Mouse (Mus musculus): ENCODE results near the gene Hccs. TPM values are rescaled to one million over a fixed set of nuclear protein-coding genes. Genes with fewer than 3 reads are reported as not detected.

Hccs gene
- polyA plus RNA-seq, 1 experiment from 2014 or later, result 30.9 TPM

- 60% methylated on average over 26 of the region's 26 CpGs for WGBS
- H3K4me1 ChIP-seq, result no peaks in the 10 kb centered on the region
- no peaks in the 10 kb centered on the region for H3K36me3 ChIP-seq
- H3K4me2 ChIP-seq (replicated peaks), result no peak overlapping the region
- H3K9me3 ChIP-seq (replicated peaks), result no peaks in the 10 kb centered on the region
- ATAC-seq (ENCODE audit: insufficient number of reproducible peaks, low FRiP score, low TSS enrichment, low read depth), result no peak
- no peak overlapping the region for H3K4me3 ChIP-seq (replicated peaks)
- H3K9ac ChIP-seq, result no peak overlapping the region
- no peaks in the 10 kb centered on the region for H3K27me3 ChIP-seq
- no peak overlapping the region for H3K27ac ChIP-seq (replicated peaks)
These were observed 17.7 kb downstream of the Hccs start for GRCm38 (mm10) chrX:169302271-169303045.

- Histone ChIP-seq H3K4me3 (replicated peaks) (no peak overlapping the region), H3K27me3 (no peaks in the 10 kb centered on the region), H3K4me2 (replicated peaks) (no peak overlapping the region), H3K36me3 (no peaks in the 10 kb centered on the region), H3K27ac (replicated peaks) (no peak overlapping the region), H3K4me1 (no peaks in the 10 kb centered on the region), H3K9me3 (replicated peaks) (no peaks in the 10 kb centered on the region), H3K9ac (no peak overlapping the region)
- 59% methylated on average over 4 of the region's 4 CpGs for WGBS
- ATAC-seq (ENCODE audit: insufficient number of reproducible peaks, low FRiP score, low TSS enrichment, low read depth), result no peak
These were observed 20.6 kb downstream of the Hccs start for GRCm38 (mm10) chrX:169299579-169299978.

GRCm38 (mm10) chrX:169263433-169264172 is 56.6 kb downstream of the Hccs start:
- Histone ChIP-seq H3K9me3 (replicated peaks) (no peaks in the 10 kb centered on the region), H3K36me3 (no peaks in the 10 kb centered on the region), H3K27me3 (no peaks in the 10 kb centered on the region), H3K4me1 (no peaks in the 10 kb centered on the region), H3K9ac (no peak overlapping the region), H3K27ac (replicated peaks) (no peak overlapping the region), H3K4me3 (replicated peaks) (no peak overlapping the region), H3K4me2 (replicated peaks) (no peak overlapping the region)
- 58% methylated on average over 8 of the region's 8 CpGs for whole genome bisulfite sequencing
- no peak for ATAC-seq (ENCODE audit: insufficient number of reproducible peaks, low FRiP score, low TSS enrichment, low read depth)

- ATAC-seq (ENCODE audit: insufficient number of reproducible peaks, low FRiP score, low TSS enrichment, low read depth), result no peak
- no peak overlapping the region for H3K4me3 ChIP-seq (replicated peaks)
- H3K9me3 ChIP-seq (replicated peaks), result no peaks in the 10 kb centered on the region
- H3K36me3 ChIP-seq, result no peaks in the 10 kb centered on the region
- H3K4me2 ChIP-seq (replicated peaks), result no peak overlapping the region
- no peaks in the 10 kb centered on the region for H3K27me3 ChIP-seq
- peak overlapping the region; percentile 60 for H3K27ac ChIP-seq (replicated peaks)
- 36% methylated on average over 2 of the region's 2 CpGs for WGBS
- no peaks in the 10 kb centered on the region for H3K4me1 ChIP-seq
- no peak overlapping the region for H3K9ac ChIP-seq
These were observed 58.0 kb downstream of the Hccs start for GRCm38 (mm10) chrX:169262212-169262611.

GRCm38 (mm10) chrX:169261034-169261433 is 59.1 kb downstream of the Hccs start:
- Histone ChIP-seq H3K27me3 (no peaks in the 10 kb centered on the region), H3K27ac (replicated peaks) (no peak overlapping the region), H3K9ac (no peak overlapping the region), H3K9me3 (replicated peaks) (no peaks in the 10 kb centered on the region), H3K36me3 (no peaks in the 10 kb centered on the region), H3K4me1 (no peaks in the 10 kb centered on the region), H3K4me2 (replicated peaks) (no peak overlapping the region), H3K4me3 (replicated peaks) (no peak overlapping the region)
- whole genome bisulfite sequencing, result 84% methylated on average over 3 of the region's 3 CpGs
- no peak for ATAC-seq (ENCODE audit: insufficient number of reproducible peaks, low FRiP score, low TSS enrichment, low read depth)

GRCm38 (mm10) chrX:169256741-169257140 is 63.4 kb downstream of the Hccs start:
- no peak overlapping the region for H3K27ac ChIP-seq (replicated peaks)

GRCm38 (mm10) chrX:169255915-169256314 is 64.3 kb downstream of the Hccs start:
- WGBS, result 77% methylated on average over 1 of the region's 1 CpGs
- ATAC-seq (ENCODE audit: insufficient number of reproducible peaks, low FRiP score, low TSS enrichment, low read depth), result no peak

More at GRCm38 (mm10) chrX:169256741-169257140, 63.4 kb downstream of the Hccs start:
- no peak for ATAC-seq (ENCODE audit: insufficient number of reproducible peaks, low FRiP score, low TSS enrichment, low read depth)
- no peak overlapping the region for H3K4me3 ChIP-seq (replicated peaks)
- H3K27me3 ChIP-seq, result no peaks in the 10 kb centered on the region
- no peaks in the 10 kb centered on the region for H3K4me1 ChIP-seq
- H3K9me3 ChIP-seq (replicated peaks), result no peaks in the 10 kb centered on the region
- H3K4me2 ChIP-seq (replicated peaks), result no peak overlapping the region
- H3K36me3 ChIP-seq, result no peaks in the 10 kb centered on the region
- no peak overlapping the region for H3K9ac ChIP-seq

GRCm38 (mm10) chrX:169222357-169223062 is 97.7 kb downstream of the Hccs start:
- WGBS, result 73% methylated on average over 3 of the region's 3 CpGs
- H3K4me2 ChIP-seq (replicated peaks), result no peak overlapping the region

More at GRCm38 (mm10) chrX:169255915-169256314, 64.3 kb downstream of the Hccs start:
- no peak overlapping the region for H3K27ac ChIP-seq (replicated peaks)
- no peaks in the 10 kb centered on the region for H3K4me1 ChIP-seq
- H3K27me3 ChIP-seq, result no peaks in the 10 kb centered on the region
- no peaks in the 10 kb centered on the region for H3K9me3 ChIP-seq (replicated peaks)
- H3K9ac ChIP-seq, result no peak overlapping the region
- H3K4me2 ChIP-seq (replicated peaks), result no peak overlapping the region
- H3K4me3 ChIP-seq (replicated peaks), result no peak overlapping the region
- no peaks in the 10 kb centered on the region for H3K36me3 ChIP-seq

GRCm38 (mm10) chrX:169220064-169220463 is 100.1 kb downstream of the Hccs start:
- Histone ChIP-seq H3K4me2 (replicated peaks) (no peak overlapping the region), H3K9me3 (replicated peaks) (no peaks in the 10 kb centered on the region), H3K4me1 (no peaks in the 10 kb centered on the region), H3K27me3 (no peaks in the 10 kb centered on the region), H3K27ac (replicated peaks) (no peak overlapping the region), H3K9ac (no peak overlapping the region), H3K4me3 (replicated peaks) (no peak overlapping the region), H3K36me3 (no peaks in the 10 kb centered on the region)
- WGBS, result 61% methylated on average over 8 of the region's 8 CpGs
- no peak for ATAC-seq (ENCODE audit: insufficient number of reproducible peaks, low FRiP score, low TSS enrichment, low read depth)

More at GRCm38 (mm10) chrX:169222357-169223062, 97.7 kb downstream of the Hccs start:
- no peak overlapping the region for H3K4me3 ChIP-seq (replicated peaks)
- H3K27me3 ChIP-seq, result no peaks in the 10 kb centered on the region
- no peaks in the 10 kb centered on the region for H3K36me3 ChIP-seq
- H3K9ac ChIP-seq, result no peak overlapping the region
- H3K27ac ChIP-seq (replicated peaks), result no peak overlapping the region
- ATAC-seq (ENCODE audit: insufficient number of reproducible peaks, low FRiP score, low TSS enrichment, low read depth), result no peak
- H3K4me1 ChIP-seq, result no peaks in the 10 kb centered on the region
- H3K9me3 ChIP-seq (replicated peaks), result no peaks in the 10 kb centered on the region

GRCm38 (mm10) chrX:169210019-169210418 is 110.2 kb downstream of the Hccs start:
- Histone ChIP-seq H3K4me2 (replicated peaks) (no peak overlapping the region), H3K27ac (replicated peaks) (no peak overlapping the region), H3K9me3 (replicated peaks) (no peaks in the 10 kb centered on the region), H3K9ac (no peak overlapping the region), H3K4me1 (no peaks in the 10 kb centered on the region), H3K4me3 (replicated peaks) (no peak overlapping the region), H3K27me3 (peaks cover 3% of the 10 kb centered on the region; the same call in 1 of the 2 replicates), H3K36me3 (no peaks in the 10 kb centered on the region)
- no peak for ATAC-seq (ENCODE audit: insufficient number of reproducible peaks, low FRiP score, low TSS enrichment, low read depth)
- 67% methylated on average over 3 of the region's 3 CpGs for WGBS

Measured in embryonic facial prominence, embryonic 15.5 days (tissue).